Mouse (Mus musculus): ENCODE measurements around the gene Ikzf3. TPM values are rescaled to one million over a fixed set of nuclear protein-coding genes. Genes with fewer than 3 reads are reported as not detected.

Ikzf3 gene
- polyA plus RNA-seq, 1 experiment from 2014 or later = not detected

- Histone ChIP-seq H3K9me3 (ENCODE audit: control insufficient read depth, low read length) (no peaks in the 10 kb centered on the region), H3K4me2 (ENCODE audit: low read depth) (no peak overlapping the region), H3K9ac (ENCODE audit: low read length) (no peak overlapping the region), H3K4me3 (ENCODE audit: low read depth, low read length) (no peak overlapping the region), H3K27ac (ENCODE audit: low read depth, low read length) (no peak overlapping the region), H3K36me3 (ENCODE audit: control insufficient read depth, insufficient read depth, low read length) (no peaks in the 10 kb centered on the region), H3K27me3 (ENCODE audit: control insufficient read depth, insufficient read depth, low read length) (peaks cover 4% of the 10 kb centered on the region), H3K4me1 (ENCODE audit: control insufficient read depth, insufficient read depth, low read length) (0 out of 2 replicates have a peak, but pooled peaks cover 2% of the 10 kb centered on the region)
- DNase-seq (ENCODE audit: low spot score) (no peak), ATAC-seq (ENCODE audit: insufficient read depth, low FRiP score, low TSS enrichment) (no peak)
- WGBS = 86% methylated on average over 20 of the region's 20 CpGs
These were observed 95.7 kb downstream of the Ikzf3 start for GRCm38 (mm10) chr11:98449921-98450771.

DNA sequence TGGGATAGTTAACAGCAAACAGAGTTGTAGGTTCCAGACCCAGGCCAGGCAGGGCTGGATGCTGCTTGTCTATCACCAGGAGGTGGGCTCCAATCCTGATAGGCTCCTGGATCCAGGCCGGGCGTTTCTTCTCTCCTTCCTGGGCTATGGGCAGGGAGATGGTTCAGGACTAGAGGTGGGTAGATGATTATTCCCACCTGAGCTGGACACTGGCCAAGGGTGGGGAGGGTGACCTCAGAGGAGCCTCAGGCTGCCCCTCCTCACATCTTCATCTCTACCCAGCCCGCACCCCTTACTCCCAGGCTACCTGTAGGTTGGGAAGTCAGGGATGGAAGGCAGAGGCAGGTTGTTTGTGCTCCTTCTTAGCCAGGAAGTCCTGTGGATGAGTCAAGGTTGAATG is 96.4 kb downstream of the Ikzf3 start:
- H3K4me1 ChIP-seq (ENCODE audit: control insufficient read depth, insufficient read depth, low read length) = 0 out of 2 replicates have a peak, but pooled peaks cover 2% of the 10 kb centered on the region
- no peak overlapping the region for H3K27ac ChIP-seq (ENCODE audit: low read depth, low read length)
- peaks cover 4% of the 10 kb centered on the region for H3K27me3 ChIP-seq (ENCODE audit: control insufficient read depth, insufficient read depth, low read length)
- 76% methylated on average over 3 of the region's 3 CpGs for WGBS
- no peak overlapping the region for H3K4me3 ChIP-seq (ENCODE audit: low read depth, low read length)
- H3K36me3 ChIP-seq (ENCODE audit: control insufficient read depth, insufficient read depth, low read length) = no peaks in the 10 kb centered on the region
- ATAC-seq (ENCODE audit: insufficient read depth, low FRiP score, low TSS enrichment) = no peak
- DNase-seq (ENCODE audit: low spot score) = no peak
- no peaks in the 10 kb centered on the region for H3K9me3 ChIP-seq (ENCODE audit: control insufficient read depth, low read length)
- H3K9ac ChIP-seq (ENCODE audit: low read length) = no peak overlapping the region
- H3K4me2 ChIP-seq (ENCODE audit: low read depth) = no peak overlapping the region

DNA sequence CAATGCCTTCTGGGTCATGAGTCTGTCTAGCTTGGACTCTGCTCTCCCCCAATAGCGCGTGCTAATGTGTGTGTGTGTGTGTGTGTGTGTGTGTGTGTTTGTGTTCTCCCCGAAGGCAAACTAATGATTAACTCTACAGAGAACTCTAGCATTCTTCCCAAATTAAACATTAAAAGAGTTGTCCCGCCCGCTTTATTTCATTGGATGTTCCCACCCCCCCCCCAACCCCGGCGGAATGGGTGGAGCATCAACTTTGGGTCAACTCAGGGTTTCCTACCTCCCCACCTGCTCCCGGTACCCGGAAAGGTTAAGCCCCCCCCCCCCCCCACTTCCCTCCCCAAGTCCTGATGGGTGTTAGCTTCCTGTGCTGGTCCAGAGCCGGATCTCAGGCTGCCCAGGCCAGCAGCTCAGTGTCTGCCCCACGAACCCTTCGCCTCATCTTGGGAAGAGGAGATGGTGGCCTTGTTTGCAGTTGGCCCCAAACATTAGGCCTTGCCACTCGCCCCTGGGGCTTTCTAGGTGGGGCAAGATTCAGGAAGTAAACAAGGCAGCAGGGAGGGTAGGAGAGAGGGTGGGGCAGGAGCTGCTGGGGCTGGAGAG is 97.5 kb downstream of the Ikzf3 start:
- Histone ChIP-seq H3K27ac (ENCODE audit: low read depth, low read length) (no peak overlapping the region), H3K4me3 (ENCODE audit: low read depth, low read length) (no peak overlapping the region), H3K4me2 (ENCODE audit: low read depth) (no peak overlapping the region), H3K9me3 (ENCODE audit: control insufficient read depth, low read length) (no peaks in the 10 kb centered on the region), H3K4me1 (ENCODE audit: control insufficient read depth, insufficient read depth, low read length) (0 out of 2 replicates have a peak, but pooled peaks cover 2% of the 10 kb centered on the region), H3K9ac (ENCODE audit: low read length) (no peak overlapping the region), H3K36me3 (ENCODE audit: control insufficient read depth, insufficient read depth, low read length) (no peaks in the 10 kb centered on the region), H3K27me3 (ENCODE audit: control insufficient read depth, insufficient read depth, low read length) (peaks cover 4% of the 10 kb centered on the region)
- ATAC-seq (ENCODE audit: insufficient read depth, low FRiP score, low TSS enrichment) (no peak), DNase-seq (ENCODE audit: low spot score) (no peak)
- WGBS = 34% methylated on average over 11 of the region's 13 CpGs

DNA sequence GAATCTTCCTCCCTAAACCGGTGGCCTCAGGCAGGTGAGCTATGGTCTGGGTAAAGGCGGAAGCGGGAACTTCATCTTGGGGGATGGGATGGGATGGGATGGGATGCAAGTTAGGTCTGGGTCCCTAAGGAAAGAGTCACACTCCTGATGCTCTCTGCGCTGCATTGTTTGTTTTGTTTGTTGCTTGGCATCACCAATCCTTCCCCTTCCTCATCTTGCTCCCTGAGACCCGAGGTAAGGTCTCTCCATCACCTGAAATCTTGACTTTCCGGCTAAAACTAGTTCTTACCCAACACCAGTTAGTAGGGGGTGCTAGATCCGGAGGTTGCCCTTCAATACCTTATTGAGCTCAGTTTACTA is 98.4 kb downstream of the Ikzf3 start:
- 13% methylated on average over 7 of the region's 7 CpGs for WGBS
- H3K27ac ChIP-seq (ENCODE audit: low read depth, low read length) = no peak overlapping the region
- no peak overlapping the region for H3K4me3 ChIP-seq (ENCODE audit: low read depth, low read length)
- no peak overlapping the region for H3K4me2 ChIP-seq (ENCODE audit: low read depth)
- no peaks in the 10 kb centered on the region for H3K9me3 ChIP-seq (ENCODE audit: control insufficient read depth, low read length)
- H3K9ac ChIP-seq (ENCODE audit: low read length) = no peak overlapping the region
- ATAC-seq (ENCODE audit: insufficient read depth, low FRiP score, low TSS enrichment) (no peak), DNase-seq (ENCODE audit: low spot score) (no peak)
- H3K27me3 ChIP-seq (ENCODE audit: control insufficient read depth, insufficient read depth, low read length) = peaks cover 4% of the 10 kb centered on the region
- no peaks in the 10 kb centered on the region for H3K36me3 ChIP-seq (ENCODE audit: control insufficient read depth, insufficient read depth, low read length)
- H3K4me1 ChIP-seq (ENCODE audit: control insufficient read depth, insufficient read depth, low read length) = 0 out of 2 replicates have a peak, but pooled peaks cover 2% of the 10 kb centered on the region

- Histone ChIP-seq H3K27me3 (ENCODE audit: control insufficient read depth, insufficient read depth, low read length) (peaks cover 4% of the 10 kb centered on the region), H3K4me3 (ENCODE audit: low read depth, low read length) (no peak overlapping the region)
These were observed 99.0 kb downstream of the Ikzf3 start for GRCm38 (mm10) chr11:98446562-98447474.

GRCm38 (mm10) chr11:98446213-98446561 is 99.6 kb downstream of the Ikzf3 start, which contains the start of gene Grb7:
Grb7 (plus strand) TSS chr11:98446394.
- ATAC-seq (ENCODE audit: insufficient read depth, low FRiP score, low TSS enrichment) = no peak
- WGBS = 10% methylated on average over 5 of the region's 5 CpGs
- no peak within 1 kb of the TSS for H3K27ac ChIP-seq (ENCODE audit: low read depth, low read length)

More at GRCm38 (mm10) chr11:98446562-98447474, 99.0 kb downstream of the Ikzf3 start:
- Histone ChIP-seq H3K9me3 (ENCODE audit: control insufficient read depth, low read length) (no peaks in the 10 kb centered on the region), H3K36me3 (ENCODE audit: control insufficient read depth, insufficient read depth, low read length) (no peaks in the 10 kb centered on the region), H3K9ac (ENCODE audit: low read length) (no peak overlapping the region), H3K27ac (ENCODE audit: low read depth, low read length) (no peak overlapping the region), H3K4me2 (ENCODE audit: low read depth) (no peak overlapping the region), H3K4me1 (ENCODE audit: control insufficient read depth, insufficient read depth, low read length) (0 out of 2 replicates have a peak, but pooled peaks cover 2% of the 10 kb centered on the region)
- DNase-seq (ENCODE audit: low spot score) (no peak), ATAC-seq (ENCODE audit: insufficient read depth, low FRiP score, low TSS enrichment) (no peak)
- 2% methylated on average over 33 of the region's 33 CpGs for WGBS

GRCm38 (mm10) chr11:98445679-98446078 is 100.2 kb downstream of the Ikzf3 start:
- Histone ChIP-seq H3K4me2 (ENCODE audit: low read depth) (no peak overlapping the region), H3K9ac (ENCODE audit: low read length) (no peak overlapping the region), H3K27ac (ENCODE audit: low read depth, low read length) (no peak overlapping the region), H3K27me3 (ENCODE audit: control insufficient read depth, insufficient read depth, low read length) (peaks cover 4% of the 10 kb centered on the region), H3K4me1 (ENCODE audit: control insufficient read depth, insufficient read depth, low read length) (0 out of 2 replicates have a peak, but pooled peaks cover 2% of the 10 kb centered on the region), H3K36me3 (ENCODE audit: control insufficient read depth, insufficient read depth, low read length) (no peaks in the 10 kb centered on the region), H3K4me3 (ENCODE audit: low read depth, low read length) (no peak overlapping the region), H3K9me3 (ENCODE audit: control insufficient read depth, low read length) (no peaks in the 10 kb centered on the region)
- DNase-seq (ENCODE audit: low spot score) = no peak
- WGBS = 60% methylated on average over 4 of the region's 4 CpGs
- ATAC-seq (ENCODE audit: insufficient read depth, low FRiP score, low TSS enrichment) = no peak

More at GRCm38 (mm10) chr11:98446213-98446561, 99.6 kb downstream of the Ikzf3 start, which contains the start of gene Grb7:
- Histone ChIP-seq H3K9ac (ENCODE audit: low read length) (no peak within 1 kb of the TSS), H3K4me1 (ENCODE audit: control insufficient read depth, insufficient read depth, low read length) (0 out of 2 replicates have a peak, but pooled peaks cover 2% of the 10 kb centered on the region), H3K4me3 (ENCODE audit: low read depth, low read length) (no peak within 1 kb of the TSS), H3K4me2 (ENCODE audit: low read depth) (no peak within 1 kb of the TSS), H3K9me3 (ENCODE audit: control insufficient read depth, low read length) (no peaks in the 10 kb centered on the region), H3K27me3 (ENCODE audit: control insufficient read depth, insufficient read depth, low read length) (peaks cover 4% of the 10 kb centered on the region), H3K36me3 (ENCODE audit: control insufficient read depth, insufficient read depth, low read length) (no peaks in the 10 kb centered on the region)
- DNase-seq (ENCODE audit: low spot score) = no peak

DNA sequence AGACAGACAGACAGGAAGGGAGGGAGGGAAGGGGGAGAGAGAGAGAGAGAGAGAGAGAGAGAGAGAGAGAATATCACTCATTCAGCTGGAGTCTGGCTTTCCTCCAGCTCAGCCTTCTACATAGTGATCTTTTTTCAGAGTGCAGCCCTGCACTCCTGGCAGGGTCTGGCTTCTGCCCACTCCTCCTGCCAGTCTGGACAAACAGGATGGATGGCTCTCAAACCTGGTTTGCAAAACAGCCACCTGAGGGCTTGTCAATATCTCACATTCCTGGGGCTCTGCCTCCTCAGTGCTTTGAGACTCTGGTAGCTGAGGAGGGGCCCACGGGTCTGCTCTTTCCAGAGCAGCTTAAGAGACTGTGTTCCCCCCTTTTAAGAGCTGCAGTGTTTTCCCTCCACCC is 100.6 kb downstream of the Ikzf3 start:
- WGBS = 50% methylated on average over 1 of the region's 1 CpGs
- Histone ChIP-seq H3K9me3 (ENCODE audit: control insufficient read depth, low read length) (no peaks in the 10 kb centered on the region), H3K4me3 (ENCODE audit: low read depth, low read length) (no peak overlapping the region), H3K36me3 (ENCODE audit: control insufficient read depth, insufficient read depth, low read length) (no peaks in the 10 kb centered on the region), H3K4me2 (ENCODE audit: low read depth) (no peak overlapping the region), H3K9ac (ENCODE audit: low read length) (no peak overlapping the region), H3K27ac (ENCODE audit: low read depth, low read length) (no peak overlapping the region), H3K27me3 (ENCODE audit: control insufficient read depth, insufficient read depth, low read length) (peaks cover 4% of the 10 kb centered on the region), H3K4me1 (ENCODE audit: control insufficient read depth, insufficient read depth, low read length) (0 out of 2 replicates have a peak, but pooled peaks cover 2% of the 10 kb centered on the region)
- DNase-seq (ENCODE audit: low spot score) (no peak), ATAC-seq (ENCODE audit: insufficient read depth, low FRiP score, low TSS enrichment) (no peak)
